Mouse (Mus musculus): ENCODE data around the gene Dnajc5. TPM values are rescaled to one million over a fixed set of nuclear protein-coding genes. Genes with fewer than 3 reads are reported as not detected.

The Dnajc5 gene
- total RNA-seq, 2 experiments from 2014 or later = 14.8 to 17.1 TPM

GRCm38 (mm10) chr2:181498644-181499043 is 21.6 kb upstream of the Dnajc5 start:
- ATAC-seq (replicated peaks; ENCODE audit: low FRiP score, poor library complexity, severe bottlenecking) = no peak

- no peak for ATAC-seq (replicated peaks; ENCODE audit: low FRiP score, poor library complexity, severe bottlenecking)
Measured at GRCm38 (mm10) chr2:181509191-181509590, 11.1 kb upstream of the Dnajc5 start.

GRCm38 (mm10) chr2:181511231-181511630 is 9.1 kb upstream of the Dnajc5 start:
- ATAC-seq (replicated peaks; ENCODE audit: low FRiP score, poor library complexity, severe bottlenecking) = no peak

GRCm38 (mm10) chr2:181519201-181519600 is 1.1 kb upstream of the Dnajc5 start:
- no peak for ATAC-seq (replicated peaks; ENCODE audit: low FRiP score, poor library complexity, severe bottlenecking)

- ATAC-seq (replicated peaks; ENCODE audit: low FRiP score, poor library complexity, severe bottlenecking) = no peak
Measured at GRCm38 (mm10) chr2:181520936-181521227, 597 bp downstream of the Dnajc5 start.

- ATAC-seq (replicated peaks; ENCODE audit: low FRiP score, poor library complexity, severe bottlenecking) = no peak
Measured at GRCm38 (mm10) chr2:181521491-181521890, 1.2 kb downstream of the Dnajc5 start.

- peak; percentile 46 for ATAC-seq (replicated peaks; ENCODE audit: low FRiP score, poor library complexity, severe bottlenecking)
Measured at GRCm38 (mm10) chr2:181522811-181523210, 2.5 kb downstream of the Dnajc5 start.

- ATAC-seq (replicated peaks; ENCODE audit: low FRiP score, poor library complexity, severe bottlenecking) = no peak
Measured at GRCm38 (mm10) chr2:181525526-181525925, 5.2 kb downstream of the Dnajc5 start.

GRCm38 (mm10) chr2:181529076-181529475 is 8.8 kb downstream of the Dnajc5 start:
- no peak for ATAC-seq (replicated peaks; ENCODE audit: low FRiP score, poor library complexity, severe bottlenecking)

GRCm38 (mm10) chr2:181532589-181532988 is 12.3 kb downstream of the Dnajc5 start:
- ATAC-seq (replicated peaks; ENCODE audit: low FRiP score, poor library complexity, severe bottlenecking) = no peak

- no peak for ATAC-seq (replicated peaks; ENCODE audit: low FRiP score, poor library complexity, severe bottlenecking)
Measured at GRCm38 (mm10) chr2:181536410-181536809, 16.1 kb downstream of the Dnajc5 start.

GRCm38 (mm10) chr2:181537444-181538047 is 17.3 kb downstream of the Dnajc5 start:
- ATAC-seq (replicated peaks; ENCODE audit: low FRiP score, poor library complexity, severe bottlenecking) = peak; percentile 53; the same call in 1 of the 2 replicates

- ATAC-seq (replicated peaks; ENCODE audit: low FRiP score, poor library complexity, severe bottlenecking) = no peak
Measured at GRCm38 (mm10) chr2:181541761-181542380, 21.6 kb downstream of the Dnajc5 start.

- peak; percentile 54 for ATAC-seq (replicated peaks; ENCODE audit: low FRiP score, poor library complexity, severe bottlenecking)
Measured at GRCm38 (mm10) chr2:181546142-181546541, 25.9 kb downstream of the Dnajc5 start.

GRCm38 (mm10) chr2:181548227-181548626 is 27.9 kb downstream of the Dnajc5 start:
- no peak for ATAC-seq (replicated peaks; ENCODE audit: low FRiP score, poor library complexity, severe bottlenecking)

GRCm38 (mm10) chr2:181548682-181549081 is 28.4 kb downstream of the Dnajc5 start:
- no peak for ATAC-seq (replicated peaks; ENCODE audit: low FRiP score, poor library complexity, severe bottlenecking)

- no peak for ATAC-seq (replicated peaks; ENCODE audit: low FRiP score, poor library complexity, severe bottlenecking)
Measured at GRCm38 (mm10) chr2:181550233-181550632, 29.9 kb downstream of the Dnajc5 start.

- no peak for ATAC-seq (replicated peaks; ENCODE audit: low FRiP score, poor library complexity, severe bottlenecking)
Measured at GRCm38 (mm10) chr2:181553772-181554171, 33.5 kb downstream of the Dnajc5 start.

GRCm38 (mm10) chr2:181567338-181567737 is 47.1 kb downstream of the Dnajc5 start:
- no peak for ATAC-seq (replicated peaks; ENCODE audit: low FRiP score, poor library complexity, severe bottlenecking)

- ATAC-seq (replicated peaks; ENCODE audit: low FRiP score, poor library complexity, severe bottlenecking) = peak; percentile 81
Measured at GRCm38 (mm10) chr2:181568272-181569008, 48.2 kb downstream of the Dnajc5 start.

- no peak for ATAC-seq (replicated peaks; ENCODE audit: low FRiP score, poor library complexity, severe bottlenecking)
Measured at GRCm38 (mm10) chr2:181569856-181570255, 49.6 kb downstream of the Dnajc5 start.
